Mouse (Mus musculus) stomach, postnatal 0 days (tissue): ENCODE data around the gene Ing4. TPM values are rescaled to one million over a fixed set of nuclear protein-coding genes. Genes with fewer than 3 reads are reported as not detected.

Source experiments
- ATAC-seq: fragments of 200-750 bp; cut with Nextera tagmentation; 2 replicates; pipeline ENCODE4 v1.8.0; 2017; ENCODE audit not compliant: low FRiP score, low TSS enrichment
- DNase-seq: peaks from one replicate; pipeline ENCODE4 v3.0.0-alpha.2; 2016; ENCODE audit warnings: low spot score
- H3K27ac ChIP-seq: fragments of 300-500 bp; sonication (generic); replicated peaks from 2 replicates; pipeline ENCODE4 v1.5.1; 2014; ENCODE audit warnings: mild to moderate bottlenecking, control low read depth
- H3K27me3 ChIP-seq: fragments of 300-500 bp; sonication (generic); 2 replicates; pipeline ENCODE4 v1.6.1; 2014; ENCODE audit warnings: low read length; ENCODE audit not compliant: control insufficient read depth, insufficient read depth
- H3K36me3 ChIP-seq: fragments of 300-500 bp; sonication (generic); 2 replicates; pipeline ENCODE4 v1.6.1; 2014; ENCODE audit warnings: low read length, mixed read lengths; ENCODE audit not compliant: control insufficient read depth, insufficient read depth
- H3K4me1 ChIP-seq: fragments of 300-500 bp; sonication (generic); replicated peaks from 2 replicates; pipeline ENCODE4 v1.6.1; 2014; ENCODE audit warnings: antibody characterized with exemption; ENCODE audit not compliant: control insufficient read depth, insufficient read depth
- H3K4me2 ChIP-seq: fragments of 300-500 bp; sonication (generic); replicated peaks from 2 replicates; pipeline ENCODE4 v1.6.1; 2014; ENCODE audit warnings: low read depth, mild to moderate bottlenecking, control low read depth, moderate library complexity
- H3K4me3 ChIP-seq: fragments of 300-500 bp; sonication (generic); 2 replicates; pipeline ENCODE4 v1.5.1; 2014; ENCODE audit warnings: low read depth, low read length, control low read depth
- H3K9ac ChIP-seq: fragments of 300-500 bp; sonication (generic); 2 replicates; pipeline ENCODE4 v1.6.1; 2014; ENCODE audit warnings: mild to moderate bottlenecking, low read length, control low read depth, mixed read lengths
- H3K9me3 ChIP-seq: fragments of 300-500 bp; sonication (generic); 2 replicates; pipeline ENCODE4 v1.6.1; 2016; ENCODE audit warnings: low read length; ENCODE audit not compliant: control insufficient read depth
- CTCF ChIP-seq: IDR thresholded peaks from 2 replicates; pipeline ENCODE4 v1.5.1; 2016; ENCODE audit warnings: antibody characterized with exemption, low read depth, mild to moderate bottlenecking, moderate library complexity
- EP300 ChIP-seq: optimal IDR thresholded peaks from 2 replicates; pipeline ENCODE3; 2016; ENCODE audit warnings: antibody characterized with exemption
- WGBS: fragments of 180-500 bp; shearing (Covaris S2); extraction: QIAGEN DNeasy Blood & Tissue Kit; methylation state at CpG from one replicate; pipeline ENCODE4 v1.1.7; 2014; 5-methylcytosine and 5-hydroxymethylcytosine counted together
- polyA plus RNA-seq: library from polyadenylated mRNA; unstranded; fragments of >200 nt; fragmentation: Nextera tagmentation; extraction: Ambion mirVana; gene quantifications from 2 replicates; pipeline ENCODE4 v1.2.1, GENCODE M21; 2015

Ing4 gene
- polyA plus RNA-seq, 1 experiment from 2014 or later = 72.5 TPM

- WGBS = 83% methylated on average over 14 of the region's 16 CpGs
- no peak for DNase-seq
- ATAC-seq = peak; percentile 45
- no peak overlapping the region for H3K9ac ChIP-seq
- H3K9me3 ChIP-seq = no peaks in the 10 kb centered on the region
- H3K27me3 ChIP-seq = no peaks in the 10 kb centered on the region
- no peak overlapping the region for H3K4me3 ChIP-seq
- no peak overlapping the region for H3K27ac ChIP-seq
- H3K4me2 ChIP-seq = no peak overlapping the region
- no peak for TF ChIP-seq CTCF
- no peak for TF ChIP-seq EP300
- peaks cover 30% of the 10 kb centered on the region for H3K36me3 ChIP-seq
- no peaks in the 10 kb centered on the region for H3K4me1 ChIP-seq
Measured at GRCm38 (mm10) chr6:125031604-125032003, 8.0 kb upstream of the Ing4 start.

- Histone ChIP-seq H3K27ac (no peak overlapping the region), H3K4me1 (no peaks in the 10 kb centered on the region), H3K27me3 (no peaks in the 10 kb centered on the region), H3K9ac (no peak overlapping the region), H3K4me3 (no peak overlapping the region), H3K9me3 (no peaks in the 10 kb centered on the region), H3K36me3 (peaks cover 13% of the 10 kb centered on the region), H3K4me2 (peak overlapping the region; percentile 54)
- 87% methylated on average over 4 of the region's 4 CpGs for WGBS
- ATAC-seq (no peak), DNase-seq (no peak)
- no peak for TF ChIP-seq EP300
- no peak for TF ChIP-seq CTCF
Measured at GRCm38 (mm10) chr6:125038666-125039065, 894 bp upstream of the Ing4 start.

DNA sequence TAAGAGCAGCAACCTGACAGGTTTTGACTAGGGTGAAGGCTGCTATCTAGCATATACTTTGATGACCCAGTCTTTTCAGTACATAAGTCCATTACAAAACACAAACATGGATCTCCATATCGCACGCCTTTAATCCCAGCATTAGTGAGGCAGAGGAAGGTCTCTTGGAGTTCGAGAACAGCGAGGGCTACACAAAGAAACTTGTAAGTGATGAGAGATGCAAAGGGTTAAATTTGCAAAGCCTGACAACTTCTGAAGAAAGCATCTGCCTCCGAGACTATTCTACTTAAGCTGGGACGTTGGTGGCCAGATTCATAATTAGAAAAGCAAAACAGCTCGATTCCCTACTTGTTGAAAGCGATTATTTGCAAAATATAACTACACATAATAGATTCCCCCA, 429 bp upstream of the Ing4 start:
- WGBS = 5% methylated on average over 8 of the region's 8 CpGs
- peak overlapping the region; percentile 28; the same call in 1 of the 2 replicates for H3K9ac ChIP-seq
- peak overlapping the region; percentile 54 for H3K4me2 ChIP-seq
- peak overlapping the region; percentile 69 for H3K4me3 ChIP-seq
- peak overlapping the region; percentile 69; the same call in 1 of the 2 replicates for H3K27ac ChIP-seq
- no peaks in the 10 kb centered on the region for H3K4me1 ChIP-seq
- H3K27me3 ChIP-seq = no peaks in the 10 kb centered on the region
- TF ChIP-seq CTCF (no peak), EP300 (no peak)
- 0 out of 2 replicates have a peak, but pooled peaks have one; percentile 4 for ATAC-seq
- peaks cover 13% of the 10 kb centered on the region for H3K36me3 ChIP-seq
- no peaks in the 10 kb centered on the region for H3K9me3 ChIP-seq
- DNase-seq = no peak

DNA sequence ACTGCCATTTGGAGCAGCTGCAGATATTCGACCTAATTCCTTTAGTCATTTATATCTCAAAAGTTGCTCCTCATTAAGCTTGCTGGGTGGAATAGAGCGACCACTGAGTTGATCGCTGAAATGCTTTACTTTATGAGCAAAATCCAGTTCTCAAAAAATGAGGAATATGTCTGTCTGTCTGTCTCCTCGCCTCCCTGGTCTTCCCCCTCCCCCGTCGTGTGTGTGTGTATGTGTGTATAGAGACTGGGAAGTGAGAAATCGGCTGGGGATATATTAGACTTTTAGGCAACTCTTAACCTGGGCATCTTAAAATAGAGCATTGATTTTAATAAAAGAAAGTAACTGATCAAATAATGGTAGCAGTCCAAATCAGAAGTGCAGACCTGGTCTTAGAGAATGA, 661 bp downstream of the Ing4 start:
- Histone ChIP-seq H3K4me3 (peak overlapping the region; percentile 69), H3K9ac (peak overlapping the region; percentile 80), H3K27ac (peak overlapping the region; percentile 77), H3K9me3 (no peaks in the 10 kb centered on the region), H3K36me3 (peaks cover 14% of the 10 kb centered on the region), H3K27me3 (no peaks in the 10 kb centered on the region), H3K4me1 (no peaks in the 10 kb centered on the region), H3K4me2 (peak overlapping the region; percentile 63)
- DNase-seq (no peak), ATAC-seq (no peak)
- no peak for TF ChIP-seq EP300
- TF ChIP-seq CTCF = no peak
- 11% methylated on average over 7 of the region's 7 CpGs for WGBS

- WGBS = 61% methylated on average over 7 of the region's 7 CpGs
- Histone ChIP-seq H3K4me3 (no peak overlapping the region), H3K9ac (no peak overlapping the region), H3K36me3 (peaks cover 8% of the 10 kb centered on the region; the same call in 1 of the 2 replicates), H3K27ac (peak overlapping the region; percentile 49), H3K27me3 (no peaks in the 10 kb centered on the region), H3K4me2 (no peak overlapping the region), H3K9me3 (no peaks in the 10 kb centered on the region), H3K4me1 (no peaks in the 10 kb centered on the region)
- DNase-seq (peak; percentile 42), ATAC-seq (peak; percentile 60)
- no peak for TF ChIP-seq EP300
- no peak for TF ChIP-seq CTCF
Measured at GRCm38 (mm10) chr6:125041047-125041446, 1.5 kb downstream of the Ing4 start.

GRCm38 (mm10) chr6:125042081-125042480, 2.5 kb downstream of the Ing4 start:
- Histone ChIP-seq H3K27ac (no peak overlapping the region), H3K9me3 (no peaks in the 10 kb centered on the region), H3K4me1 (no peaks in the 10 kb centered on the region), H3K4me3 (no peak overlapping the region), H3K4me2 (no peak overlapping the region), H3K36me3 (peaks cover 6% of the 10 kb centered on the region; the same call in 1 of the 2 replicates), H3K9ac (no peak overlapping the region), H3K27me3 (no peaks in the 10 kb centered on the region)
- no peak for DNase-seq
- TF ChIP-seq CTCF = no peak
- TF ChIP-seq EP300 = no peak
- no peak for ATAC-seq
- 91% methylated on average over 7 of the region's 7 CpGs for WGBS
